16 mouse cellular contexts compared by ENCODE assay signal in the genomic region with DNA sequence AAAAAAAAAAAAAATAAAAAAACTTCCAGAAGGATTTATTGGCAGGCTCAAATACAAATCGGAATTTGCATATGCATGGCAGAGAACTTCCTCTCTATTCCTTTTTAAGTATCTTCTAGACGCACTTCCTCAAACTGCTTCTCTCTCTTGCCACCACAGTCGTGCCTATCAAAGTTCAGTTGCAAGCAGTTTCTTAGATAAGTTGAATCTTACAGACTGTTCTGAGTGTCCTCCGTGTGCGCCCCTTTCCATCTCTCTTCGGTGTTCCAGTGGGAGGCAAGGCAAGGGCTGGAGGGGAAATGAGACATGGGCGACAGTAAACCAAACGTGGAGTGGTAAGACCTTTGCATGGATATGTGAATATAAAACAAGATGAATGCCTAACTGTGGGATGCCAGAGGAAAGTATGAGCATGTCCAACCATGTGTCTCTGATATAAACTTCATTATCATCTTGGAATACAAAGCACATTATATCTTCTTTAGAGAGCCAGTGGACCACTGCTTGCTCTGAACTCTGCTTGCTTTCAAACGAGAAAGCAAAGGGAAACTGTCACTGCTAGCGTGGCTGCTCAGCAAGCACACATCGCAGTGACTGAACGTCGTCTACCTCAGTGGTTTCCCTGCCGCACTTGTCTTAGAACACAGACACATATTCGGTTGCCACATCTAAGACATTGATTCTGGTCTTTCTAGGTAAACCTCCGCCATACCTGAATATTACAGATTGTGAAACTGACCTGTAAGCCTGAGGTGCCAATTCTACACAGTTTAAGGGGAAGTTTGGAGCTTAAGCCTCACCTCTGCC.
DNase-seq lines count a peak whose midpoint lies in the region; ATAC-seq and TF ChIP-seq lines count a peak whose summit lies in the region.
"Had no signal": no experiment of that assay in that cellular context is flagged by ENCODE, and none has a peak within 500 bp of the region (broad histone marks: within the 10 kb centered on the region; RNA-seq: fewer than 3 reads in every experiment).

No protein-coding gene starts in this region.

- TF ChIP-seq CTCF in liver, adult 2 months (IDR thresholded peaks at IDR 0.05; ENCODE audit: low read depth, low read length) = no peak
- no peak for TF ChIP-seq CTCF in MEL (IDR thresholded peaks at IDR 0.05 in 2 of 3, conservative IDR thresholded peaks at IDR 0.05 in 1 of 3; ENCODE audit: control insufficient read depth in 1 of 3, insufficient read depth in 1 of 3, low read depth in 2 of 3, low read length in 3 of 3, poor library complexity in 1 of 3, severe bottlenecking in 1 of 3)

- no peak overlapping the region for H3K4me3 ChIP-seq in liver, adult 2 months (ENCODE audit: insufficient read depth, low read depth, low read length)
- peak overlapping the region; percentile 49 to 59 for H3K4me3 ChIP-seq in MEL (ENCODE audit: control insufficient read depth in 1 of 2, insufficient read depth in 1 of 2, low read depth in 2 of 2, low read length in 2 of 2)
- H3K4me3 ChIP-seq in liver, embryonic 12.5 days = peak overlapping the region; percentile 15; the same call in 1 of the 2 replicates
- H3K4me3 ChIP-seq in midbrain, embryonic 11.5 days (ENCODE audit: low read depth, low read length) = no peak overlapping the region
- H3K4me3 ChIP-seq: embryonic facial prominence, embryonic 10.5 days; heart, embryonic 13.5 days; limb, embryonic 15.5 days; midbrain, embryonic 10.5 days had no signal

- TF ChIP-seq RAD21 in MEL (IDR thresholded peaks at IDR 0.05; ENCODE audit: low read depth, low read length) = no peak

- no peaks in the 10 kb centered on the region for H3K27me3 ChIP-seq in liver, adult 2 months (ENCODE audit: control insufficient read depth, insufficient read depth, low read length)
- H3K27me3 ChIP-seq in MEL (ENCODE audit: control insufficient read depth in 1 of 2, insufficient read depth in 2 of 2, low read length in 2 of 2) = no peaks in the 10 kb centered on the region
- H3K27me3 ChIP-seq in liver, embryonic 12.5 days (replicated peaks) = no peaks in the 10 kb centered on the region
- H3K27me3 ChIP-seq in midbrain, embryonic 11.5 days (ENCODE audit: control insufficient read depth, insufficient read depth, low read length) = no peaks in the 10 kb centered on the region
- H3K27me3 ChIP-seq: heart, embryonic 13.5 days; limb, embryonic 15.5 days had no signal

- peak; percentile 86 to 92 for TF ChIP-seq EP300 in MEL (IDR thresholded peaks at IDR 0.05; ENCODE audit: low read depth in 1 of 2, low read length in 2 of 2)

- H3K9ac ChIP-seq in liver, adult 2 months (ENCODE audit: low read depth, low read length) = no peak overlapping the region
- H3K9ac ChIP-seq in MEL (ENCODE audit: control insufficient read depth, low read depth, low read length, poor library complexity, severe bottlenecking) = peak overlapping the region; percentile 53
- H3K9ac ChIP-seq in liver, embryonic 12.5 days = 0 out of 2 replicates have a peak overlapping the region, but pooled peaks have one; percentile 10
- no peak overlapping the region for H3K9ac ChIP-seq in midbrain, embryonic 11.5 days (ENCODE audit: low read length)
- H3K9ac ChIP-seq: heart, embryonic 13.5 days; limb, embryonic 15.5 days had no signal

- H3K9me3 ChIP-seq in MEL (replicated peaks; ENCODE audit: insufficient read depth, low read length) = no peaks in the 10 kb centered on the region
- H3K9me3 ChIP-seq in liver, embryonic 12.5 days (replicated peaks) = no peaks in the 10 kb centered on the region
- H3K9me3 ChIP-seq in midbrain, embryonic 11.5 days (ENCODE audit: control insufficient read depth, low read length) = no peaks in the 10 kb centered on the region
- H3K9me3 ChIP-seq: embryonic facial prominence, embryonic 10.5 days; heart, embryonic 13.5 days; limb, embryonic 15.5 days; midbrain, embryonic 10.5 days had no signal

- ATAC-seq in liver, embryonic 12.5 days = no peak
- ATAC-seq in neutrophil, adult 5-6 weeks (ENCODE audit: extremely low read depth, insufficient number of reproducible peaks, low FRiP score, poor library complexity, severe bottlenecking) = peak; percentile 60; the same call in 1 of the 2 replicates
- no peak for ATAC-seq in midbrain, embryonic 11.5 days (ENCODE audit: low FRiP score)
- ATAC-seq: hindbrain, postnatal 0 days had no signal

- no peaks in the 10 kb centered on the region for H3K36me3 ChIP-seq in liver, adult 2 months (ENCODE audit: control insufficient read depth, insufficient read depth, low read length)
- peaks cover 0 to 9% of the 10 kb centered on the region in 2 experiments; a peak in 2 of 4 replicates for H3K36me3 ChIP-seq in MEL (ENCODE audit: control insufficient read depth in 1 of 2, insufficient read depth in 2 of 2, low read length in 2 of 2)
- H3K36me3 ChIP-seq in liver, embryonic 12.5 days = no peaks in the 10 kb centered on the region
- H3K36me3 ChIP-seq in midbrain, embryonic 11.5 days (ENCODE audit: control insufficient read depth, insufficient read depth, low read length) = no peaks in the 10 kb centered on the region
- H3K36me3 ChIP-seq: embryonic facial prominence, embryonic 10.5 days; heart, embryonic 13.5 days; limb, embryonic 15.5 days; midbrain, embryonic 10.5 days had no signal

- H3K79me2 ChIP-seq in liver, adult 2 months (ENCODE audit: control insufficient read depth, insufficient read depth, low read length) = no peaks in the 10 kb centered on the region
- H3K79me2 ChIP-seq in MEL (ENCODE audit: control insufficient read depth, insufficient read depth, low read length, poor library complexity) = no peaks in the 10 kb centered on the region

- no peaks in the 10 kb centered on the region for H3K4me1 ChIP-seq in liver, adult 2 months (ENCODE audit: control insufficient read depth, insufficient read depth, low read length)
- peaks cover 13 to 14% of the 10 kb centered on the region in 2 experiments for H3K4me1 ChIP-seq in MEL (ENCODE audit: control insufficient read depth in 1 of 2, insufficient read depth in 2 of 2, low read length in 2 of 2)
- peaks cover 31% of the 10 kb centered on the region for H3K4me1 ChIP-seq in liver, embryonic 12.5 days
- no peaks in the 10 kb centered on the region for H3K4me1 ChIP-seq in midbrain, embryonic 11.5 days (ENCODE audit: control insufficient read depth, insufficient read depth, low read length)
- H3K4me1 ChIP-seq: embryonic facial prominence, embryonic 10.5 days; midbrain, embryonic 10.5 days had no signal

- peak; percentile 14 for DNase-seq in liver, adult 2 months (ENCODE audit: extremely low read depth, low read depth, low spot score)
- DNase-seq in liver (no peak), MEL (ENCODE audit: low read depth, low spot score) (peak; percentile 92)
- DNase-seq in lung, adult 18-20 months = no peak
- no peak for DNase-seq in midbrain, embryonic 11.5 days (ENCODE audit: low spot score, missing footprints)
- no peak for DNase-seq in adrenal gland, postnatal 10 days
- DNase-seq: cerebellum, adult 9-10 months; kidney, postnatal 14 days; right cerebral cortex, postnatal 14 days had no signal

- no peak overlapping the region for H3K27ac ChIP-seq in liver, adult 2 months (replicated peaks; ENCODE audit: insufficient read depth, low read depth, low read length)
- H3K27ac ChIP-seq in MEL (ENCODE audit: control insufficient read depth, low read depth, low read length) = peak overlapping the region; percentile 97
- H3K27ac ChIP-seq in liver, embryonic 12.5 days = peak overlapping the region; percentile 48; the same call in 1 of the 2 replicates
- H3K27ac ChIP-seq in midbrain, embryonic 11.5 days (ENCODE audit: low read depth, low read length) = no peak overlapping the region
- H3K27ac ChIP-seq: embryonic facial prominence, embryonic 10.5 days; heart, embryonic 13.5 days; hindbrain, postnatal 0 days; limb, embryonic 15.5 days; midbrain, embryonic 10.5 days had no signal

- no peak for TF ChIP-seq POLR2A in liver, adult 2 months (IDR thresholded peaks at IDR 0.05; ENCODE audit: extremely low read depth, insufficient read depth, low read length)
- TF ChIP-seq POLR2A in MEL (IDR thresholded peaks at IDR 0.05; ENCODE audit: control insufficient read depth in 1 of 2, insufficient read depth in 1 of 2, low read depth in 1 of 2, low read length in 2 of 2, poor library complexity in 1 of 2) = peak in 1 of 2 experiments; percentile 78; a peak in 2 of 4 replicates

- peak overlapping the region; percentile 34 for H3K4me2 ChIP-seq in liver, embryonic 12.5 days
- H3K4me2 ChIP-seq in midbrain, embryonic 11.5 days = no peak overlapping the region
- H3K4me2 ChIP-seq: heart, embryonic 13.5 days; limb, embryonic 15.5 days had no signal

- 80% methylated on average over 16 of the region's 16 CpGs for WGBS in liver, adult 2 months
- 37% methylated on average over 16 of the region's 16 CpGs for WGBS in liver, embryonic 12.5 days (ENCODE audit: insufficient replicate concordance)
- 90% methylated on average over 16 of the region's 16 CpGs for WGBS in midbrain, embryonic 11.5 days

TF ChIP-seq in MEL, 35 proteins besides CTCF, POLR2A, EP300 and RAD21 (continues in another document):
- TF ChIP-seq NRF1 (IDR thresholded peaks at IDR 0.05; ENCODE audit: insufficient read depth, low read depth, low read length, poor library complexity, severe bottlenecking) (no peak), TBP (IDR thresholded peaks at IDR 0.05; ENCODE audit: low read depth, low read length) (peak; percentile 93), USF1 (IDR thresholded peaks at IDR 0.05; ENCODE audit: low read depth, low read length) (no peak), GATA1 (IDR thresholded peaks at IDR 0.05; ENCODE audit: low read depth, low read length) (peak; percentile 81), SMC3 (IDR thresholded peaks at IDR 0.05; ENCODE audit: low read depth, low read length) (no peak), MYB (IDR thresholded peaks at IDR 0.05; ENCODE audit: low read depth, low read length) (peak; percentile 90), MYC (IDR thresholded peaks at IDR 0.05; ENCODE audit: low read depth, low read length) (peak; percentile 65; the same call in 1 of the 2 replicates), POLR2AphosphoS2 (IDR thresholded peaks at IDR 0.05; ENCODE audit: low read length) (peak; percentile 71; the same call in 1 of the 2 replicates), POLR2AphosphoS5 (IDR thresholded peaks at IDR 0.05; ENCODE audit: borderline replicate concordance, low read depth, low read length) (no peak), ELF1 (IDR thresholded peaks at IDR 0.05; ENCODE audit: low read depth, low read length) (peak; percentile 74), MAX (IDR thresholded peaks at IDR 0.05; ENCODE audit: low read length) (peak; percentile 74), E2F4 (IDR thresholded peaks at IDR 0.05; ENCODE audit: borderline replicate concordance, low read depth, low read length) (no peak), JUND (IDR thresholded peaks at IDR 0.05; ENCODE audit: low read depth, low read length) (0 out of 2 replicates have a peak, but pooled peaks have one; percentile 12), UBTF (IDR thresholded peaks at IDR 0.05; ENCODE audit: borderline replicate concordance, insufficient read depth, low read depth, low read length) (no peak), KAT2A (conservative IDR thresholded peaks at IDR 0.05; ENCODE audit: low read depth, low read length) (no peak), ZC3H11A (IDR thresholded peaks at IDR 0.05; ENCODE audit: low read depth, low read length) (no peak), TAL1 (IDR thresholded peaks at IDR 0.05; ENCODE audit: low read length) (no peak)

Comparison
In these comparisons a context has a peak if more than half of its experiments do, and no peak if none do; other contexts are left out.
1. DNase-seq: peak in liver, adult 2 months (single experiment) and MEL (single experiment); none in liver (single experiment), lung, adult 18-20 months (0 of 2), midbrain, embryonic 11.5 days (single experiment) and adrenal gland, postnatal 10 days (single experiment).
2. H3K27ac ChIP-seq: peak in MEL (single experiment) and liver, embryonic 12.5 days (single experiment); none in liver, adult 2 months (single experiment) and midbrain, embryonic 11.5 days (single experiment).
3. H3K4me3 ChIP-seq: peak in MEL (2 of 2) and liver, embryonic 12.5 days (single experiment); none in liver, adult 2 months (single experiment) and midbrain, embryonic 11.5 days (single experiment).
4. H3K9ac ChIP-seq: peak in MEL (single experiment) and liver, embryonic 12.5 days (single experiment); none in liver, adult 2 months (single experiment) and midbrain, embryonic 11.5 days (single experiment).